Mouse (Mus musculus) limb, embryonic 11.5 days (tissue): ENCODE measurements around the gene Aoc3. TPM values are rescaled to one million over a fixed set of nuclear protein-coding genes. Genes with fewer than 3 reads are reported as not detected.
"Not testable (repeated sequence)": the region's sequence is repeated elsewhere in the genome, so short reads cannot be mapped to it uniquely, and the experiment has no call there.

Experiments
- ATAC-seq: fragments of 200-750 bp; cut with Nextera tagmentation; 2 replicates; pipeline ENCODE4 v1.8.0; 2017; ENCODE audit warnings: low read depth; ENCODE audit not compliant: insufficient number of reproducible peaks, low FRiP score, low TSS enrichment
- DNase-seq: peaks from one replicate; pipeline ENCODE4 v3.0.0-alpha.2; 2015; ENCODE audit warnings: low spot score
- H3K27ac ChIP-seq: fragments of 300-500 bp; sonication (generic); replicated peaks from 2 replicates; pipeline ENCODE4 v1.5.1; 2014; ENCODE audit warnings: low read depth, mild to moderate bottlenecking, low read length
- H3K27me3 ChIP-seq: fragments of 300-500 bp; sonication (generic); 2 replicates; pipeline ENCODE4 v1.6.1; 2014; ENCODE audit warnings: mild to moderate bottlenecking, low read length, mixed read lengths; ENCODE audit not compliant: control insufficient read depth, insufficient read depth
- H3K36me3 ChIP-seq: fragments of 300-500 bp; sonication (generic); 2 replicates; pipeline ENCODE4 v1.6.1; 2014; ENCODE audit warnings: mild to moderate bottlenecking, low read length, moderate library complexity, mixed read lengths; ENCODE audit not compliant: control insufficient read depth, insufficient read depth
- H3K4me1 ChIP-seq: fragments of 300-500 bp; sonication (generic); 2 replicates; pipeline ENCODE4 v1.6.1; 2014; ENCODE audit warnings: low read length, mixed read lengths; ENCODE audit not compliant: control insufficient read depth, insufficient read depth
- H3K4me2 ChIP-seq: fragments of 300-500 bp; sonication (generic); 2 replicates; pipeline ENCODE4 v1.6.1; 2014; ENCODE audit warnings: low read depth, mild to moderate bottlenecking, moderate library complexity; ENCODE audit not compliant: severe bottlenecking
- H3K4me3 ChIP-seq: fragments of 300-500 bp; sonication (generic); 2 replicates; pipeline ENCODE4 v1.5.1; 2014; ENCODE audit warnings: low read depth, low read length
- H3K9ac ChIP-seq: fragments of 300-500 bp; sonication (generic); 2 replicates; pipeline ENCODE4 v1.6.1; 2014; ENCODE audit warnings: mild to moderate bottlenecking, low read length
- H3K9me3 ChIP-seq: fragments of 300-500 bp; sonication (generic); 2 replicates; pipeline ENCODE4 v1.6.1; 2016; ENCODE audit warnings: low read length; ENCODE audit not compliant: control insufficient read depth
- WGBS: fragments of 180-500 bp; shearing (Covaris S2); extraction: QIAGEN DNeasy Blood & Tissue Kit; methylation state at CpG from one replicate; pipeline ENCODE4 v1.1.7; 2014; 5-methylcytosine and 5-hydroxymethylcytosine counted together
- polyA plus RNA-seq: library from polyadenylated mRNA; unstranded; fragments of >200 nt; fragmentation: Nextera tagmentation; extraction: Ambion mirVana; gene quantifications from 2 replicates; pipeline ENCODE4 v1.2.1, GENCODE M21; 2014

Gene Aoc3
- polyA plus RNA-seq, 1 experiment from 2014 or later: not detected

- Histone ChIP-seq H3K9me3 (no peaks in the 10 kb centered on the region), H3K4me2 (no peak overlapping the region), H3K9ac (no peak overlapping the region), H3K4me3 (no peak overlapping the region), H3K36me3 (no peaks in the 10 kb centered on the region), H3K27ac (no peak overlapping the region), H3K27me3 (no peaks in the 10 kb centered on the region), H3K4me1 (no peaks in the 10 kb centered on the region)
- WGBS: 67% methylated on average over 5 of the region's 5 CpGs
- ATAC-seq (no peak), DNase-seq (no peak)
Measured at GRCm38 (mm10) chr11:101364531-101364931, 34.1 kb downstream of the Aoc3 start.

GRCm38 (mm10) chr11:101367326-101367935, 37.0 kb downstream of the Aoc3 start, which contains the start of gene G6pc:
Gene G6pc (plus strand): TSS chr11:101367561.
- WGBS: 90% methylated on average over 8 of the region's 8 CpGs
- H3K27me3 ChIP-seq: no peaks in the 10 kb centered on the region
- no peaks in the 10 kb centered on the region for H3K4me1 ChIP-seq
- no peak for DNase-seq
- no peak within 1 kb of the TSS for H3K9ac ChIP-seq
- no peak within 1 kb of the TSS for H3K4me2 ChIP-seq
- no peak within 1 kb of the TSS for H3K27ac ChIP-seq
- H3K9me3 ChIP-seq: no peaks in the 10 kb centered on the region
- no peaks in the 10 kb centered on the region for H3K36me3 ChIP-seq
- no peak for ATAC-seq
- no peak within 1 kb of the TSS for H3K4me3 ChIP-seq

GRCm38 (mm10) chr11:101370141-101370540, 39.7 kb downstream of the Aoc3 start:
- Histone ChIP-seq H3K36me3 (no peaks in the 10 kb centered on the region), H3K27me3 (no peaks in the 10 kb centered on the region), H3K4me1 (no peaks in the 10 kb centered on the region), H3K9me3 (no peaks in the 10 kb centered on the region), H3K27ac (no peak overlapping the region), H3K4me3 (no peak overlapping the region), H3K9ac (no peak overlapping the region), H3K4me2 (no peak overlapping the region)
- WGBS: 82% methylated on average over 5 of the region's 5 CpGs
- ATAC-seq (no peak), DNase-seq (no peak)

- no peaks in the 10 kb centered on the region for H3K4me1 ChIP-seq
- no peaks in the 10 kb centered on the region for H3K27me3 ChIP-seq
- no peak overlapping the region for H3K4me3 ChIP-seq
- DNase-seq (no peak), ATAC-seq (no peak)
- no peaks in the 10 kb centered on the region for H3K9me3 ChIP-seq
- H3K36me3 ChIP-seq: no peaks in the 10 kb centered on the region
- WGBS: 72% methylated on average over 7 of the region's 7 CpGs
- H3K27ac ChIP-seq: no peak overlapping the region
- H3K9ac ChIP-seq: no peak overlapping the region
- no peak overlapping the region for H3K4me2 ChIP-seq
Measured at GRCm38 (mm10) chr11:101374421-101374938, 44.1 kb downstream of the Aoc3 start.

- not testable (repeated sequence) for DNase-seq, H3K4me3 ChIP-seq, ATAC-seq, H3K27ac ChIP-seq, H3K4me1 ChIP-seq, H3K36me3 ChIP-seq, H3K9ac ChIP-seq, H3K4me2 ChIP-seq, H3K27me3 ChIP-seq, H3K9me3 ChIP-seq
- WGBS: 90% methylated on average over 6 of the region's 8 CpGs
Measured at GRCm38 (mm10) chr11:101378196-101378595, 47.8 kb downstream of the Aoc3 start.

- Histone ChIP-seq H3K27ac (no peak overlapping the region), H3K27me3 (no peaks in the 10 kb centered on the region), H3K4me2 (no peak overlapping the region), H3K4me1 (no peaks in the 10 kb centered on the region), H3K9ac (no peak overlapping the region), H3K4me3 (no peak overlapping the region), H3K36me3 (no peaks in the 10 kb centered on the region), H3K9me3 (no peaks in the 10 kb centered on the region)
- no peak for DNase-seq
- 78% methylated on average over 6 of the region's 6 CpGs for WGBS
- ATAC-seq: no peak
Measured at GRCm38 (mm10) chr11:101378926-101379325, 48.5 kb downstream of the Aoc3 start.

- H3K9ac ChIP-seq: no peak overlapping the region
- H3K4me1 ChIP-seq: no peaks in the 10 kb centered on the region
- H3K4me3 ChIP-seq: no peak overlapping the region
- no peaks in the 10 kb centered on the region for H3K27me3 ChIP-seq
- H3K4me2 ChIP-seq: no peak overlapping the region
- WGBS: 26% methylated on average over 4 of the region's 4 CpGs
- H3K9me3 ChIP-seq: no peaks in the 10 kb centered on the region
- DNase-seq (no peak), ATAC-seq (no peak)
- no peak overlapping the region for H3K27ac ChIP-seq
- no peaks in the 10 kb centered on the region for H3K36me3 ChIP-seq
Measured at GRCm38 (mm10) chr11:101381817-101382216, 51.4 kb downstream of the Aoc3 start.
